Mouse (Mus musculus) E14TG2a.4 (cell line): ENCODE data around the gene Apobec2.

Experiments used
- CTCF ChIP-seq: conservative IDR thresholded peaks from 2 replicates; pipeline ENCODE4 v1.5.1; 2014; ENCODE audit warnings: low read length
- NANOG ChIP-seq: IDR thresholded peaks from 2 replicates; pipeline ENCODE4 v1.6.1; 2014; ENCODE audit warnings: borderline replicate concordance, low read length, mixed read lengths

- TF ChIP-seq CTCF (no peak), NANOG (no peak)
Measured at GRCm38 (mm10) chr17:48371621-48372020, 61.1 kb downstream of the Apobec2 start.
